Mouse (Mus musculus) left cerebral cortex, adult 9 months (tissue): ENCODE measurements around the gene Ccdc170.
"Not testable (repeated sequence)": the region's sequence is repeated elsewhere in the genome, so short reads cannot be mapped to it uniquely, and the experiment has no call there.

Experiments used
- DNase-seq, 2 experiments: peaks; one replicate each; pipeline ENCODE4 v3.0.0; 2022; ENCODE audit warnings: low spot score in 2 of 2

Gene Ccdc170

DNA sequence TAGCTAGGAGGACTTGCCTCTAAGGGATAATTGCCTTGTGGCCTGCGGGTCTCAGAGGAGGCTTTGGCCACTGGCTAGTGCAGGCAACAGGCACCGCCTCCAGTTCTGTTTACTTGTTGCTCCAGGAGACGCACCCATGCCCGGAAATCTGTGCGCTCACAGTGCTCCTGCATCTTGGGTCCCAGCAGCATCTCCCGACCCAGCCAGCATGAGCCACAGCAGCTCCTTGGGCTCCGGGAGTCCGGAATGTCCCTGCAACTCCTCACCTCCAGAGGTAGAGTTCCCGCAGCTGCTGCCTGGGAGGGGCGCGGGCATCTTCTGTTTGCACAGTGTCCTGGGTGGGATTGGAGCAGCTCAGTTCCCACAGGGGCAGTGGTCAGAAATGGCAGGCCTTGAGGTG lies at the start of gene Ccdc170:
Gene Ccdc170 (plus strand): TSS at position 148 of the 400 bp plus-strand sequence.
- DNase-seq, result no peak

DNA sequence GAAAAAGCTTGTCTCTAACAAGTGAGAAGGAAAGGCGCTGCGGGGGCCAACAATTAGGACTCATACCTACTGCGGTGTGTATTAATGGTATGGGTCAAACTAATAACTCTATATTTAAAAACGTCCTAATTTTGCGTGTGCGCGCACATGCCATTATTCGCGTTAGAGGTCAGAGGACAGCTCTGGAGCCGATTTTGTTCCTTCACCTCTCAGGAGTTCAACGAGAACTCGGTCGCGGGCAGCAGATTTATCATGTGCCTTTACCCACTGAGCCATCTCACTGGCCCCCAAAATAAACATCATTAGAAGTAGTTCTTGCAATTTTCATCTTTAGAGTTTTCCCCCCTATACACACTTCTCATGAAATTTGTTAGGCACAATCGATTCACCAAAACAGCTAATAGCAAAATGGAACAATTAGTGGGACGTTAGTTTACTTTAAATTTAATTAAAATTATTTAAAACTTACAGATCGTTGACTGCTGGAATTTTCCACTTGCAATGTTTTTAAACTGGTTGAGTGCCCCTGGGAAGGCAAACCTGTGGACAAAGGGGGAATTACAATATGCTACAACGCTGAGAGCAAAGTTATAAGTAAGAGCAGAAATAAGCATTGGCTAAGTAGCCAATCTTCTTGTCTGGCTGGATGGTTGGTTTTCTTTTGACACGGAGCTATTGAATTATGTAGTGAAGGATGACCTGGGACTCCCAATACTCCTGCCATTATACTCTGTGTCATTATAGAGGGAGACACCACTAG lies 49.1 kb upstream of the Ccdc170 start:
- DNase-seq, result no peak

DNA sequence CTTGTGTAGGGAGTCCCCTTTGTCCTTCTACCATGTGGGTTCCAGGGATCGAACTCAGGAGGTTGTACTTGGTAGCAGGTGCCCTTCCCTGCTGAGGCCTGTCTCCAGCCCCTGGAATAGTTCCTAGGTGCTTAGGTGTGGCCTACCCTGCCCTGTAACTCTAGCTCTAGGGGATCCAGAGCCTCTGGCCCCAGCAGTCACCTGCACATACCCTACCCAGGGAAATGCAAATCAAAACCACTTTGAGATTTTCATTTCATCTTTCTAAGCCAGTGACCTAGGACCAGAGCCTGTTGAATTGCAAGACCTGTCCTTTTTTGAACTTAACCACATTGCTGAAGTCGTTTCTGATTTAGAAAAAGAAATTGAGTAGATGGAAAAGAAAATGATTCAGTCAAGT lies 48.4 kb upstream of the Ccdc170 start:
- not testable (repeated sequence) for DNase-seq

- DNase-seq, result no peak
These were observed 46.9 kb upstream of the Ccdc170 start for GRCm38 (mm10) chr10:4435416-4435815.

GRCm38 (mm10) chr10:4456409-4456808 lies 25.9 kb upstream of the Ccdc170 start:
- no peak for DNase-seq

GRCm38 (mm10) chr10:4460201-4460600 lies 22.1 kb upstream of the Ccdc170 start:
- DNase-seq, result no peak

- DNase-seq, result no peak
These were observed 16.5 kb upstream of the Ccdc170 start for GRCm38 (mm10) chr10:4465799-4466198.

- no peak for DNase-seq
These were observed 12.9 kb upstream of the Ccdc170 start for GRCm38 (mm10) chr10:4469406-4469805.

- DNase-seq, result no peak
These were observed 8.7 kb upstream of the Ccdc170 start for GRCm38 (mm10) chr10:4473591-4473993.

DNA sequence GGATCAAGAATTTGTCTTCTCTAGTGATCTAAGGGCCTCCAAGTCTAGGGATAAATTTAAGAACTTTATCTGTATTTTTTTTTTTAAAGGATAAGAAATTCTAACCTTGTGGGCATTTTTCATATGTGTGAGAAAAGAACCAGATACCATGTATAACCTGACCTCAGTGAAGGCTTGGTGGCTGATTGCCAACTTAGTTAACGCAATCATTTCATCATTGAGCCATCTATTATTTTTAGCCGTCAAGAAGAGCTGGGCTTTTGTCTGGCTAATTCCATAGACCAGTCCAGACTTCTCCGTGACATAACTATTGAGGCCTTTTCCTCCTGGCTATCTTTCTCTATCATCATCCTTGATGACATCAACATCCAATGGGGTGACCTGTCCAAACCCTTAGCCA lies 6.9 kb upstream of the Ccdc170 start:
- DNase-seq, result no peak

DNA sequence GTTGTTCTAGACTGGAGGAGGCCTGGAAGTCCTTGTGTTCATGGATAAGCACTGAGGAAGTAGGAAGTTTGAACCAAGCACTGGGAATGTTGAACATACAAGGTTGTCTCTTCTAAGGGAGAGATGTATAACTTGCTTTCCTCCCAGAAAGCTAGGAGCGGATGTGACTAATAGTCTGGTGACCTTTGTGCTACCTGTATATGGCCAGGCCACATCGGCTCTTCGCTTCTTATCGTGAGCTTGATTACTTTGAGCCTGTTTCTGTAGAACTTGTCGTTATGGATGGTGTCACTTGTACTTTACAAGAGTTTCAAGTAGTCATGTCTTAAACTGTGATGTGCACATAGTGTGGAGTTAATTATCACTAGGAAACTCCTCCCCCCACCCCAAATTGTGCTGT lies 5.7 kb upstream of the Ccdc170 start:
- no peak for DNase-seq

DNA sequence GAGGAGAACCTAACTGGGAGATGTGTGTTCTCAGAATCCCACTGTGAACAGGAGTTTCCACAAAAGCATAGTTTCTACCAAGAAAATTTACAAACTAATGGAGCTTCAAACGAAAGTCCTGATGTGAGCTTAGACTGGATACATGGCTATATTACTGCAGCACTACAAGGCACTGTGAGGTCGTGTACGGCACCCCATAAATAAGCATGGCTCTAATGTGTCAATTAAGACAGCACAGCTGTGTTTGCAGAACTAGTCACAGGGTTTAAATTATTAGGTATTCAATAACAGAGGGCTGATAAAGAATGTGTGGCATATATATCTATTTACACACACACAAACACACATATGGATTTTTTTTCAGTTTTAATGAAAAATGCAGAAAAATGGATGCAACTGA lies 1.4 kb upstream of the Ccdc170 start:
- DNase-seq, result no peak

DNA sequence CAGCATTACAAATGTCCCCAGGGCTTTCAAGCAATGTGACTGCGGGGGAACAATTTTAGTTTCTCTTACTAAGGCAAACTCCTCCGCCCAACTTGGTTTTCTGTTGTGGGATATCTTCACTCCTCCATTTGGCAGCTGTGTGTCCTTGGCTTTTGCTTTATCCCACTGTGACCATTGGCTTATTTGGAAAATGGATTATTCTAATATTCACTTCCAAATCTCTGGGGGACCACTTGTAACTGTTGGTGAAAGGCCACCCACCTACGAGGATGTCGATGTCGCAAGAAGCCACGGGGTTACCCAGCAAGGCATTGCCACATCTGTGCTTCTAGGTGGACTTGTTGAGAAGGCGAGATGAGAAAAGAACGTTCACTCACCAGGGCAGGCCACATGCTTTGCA lies 607 bp upstream of the Ccdc170 start:
- DNase-seq, result no peak

DNA sequence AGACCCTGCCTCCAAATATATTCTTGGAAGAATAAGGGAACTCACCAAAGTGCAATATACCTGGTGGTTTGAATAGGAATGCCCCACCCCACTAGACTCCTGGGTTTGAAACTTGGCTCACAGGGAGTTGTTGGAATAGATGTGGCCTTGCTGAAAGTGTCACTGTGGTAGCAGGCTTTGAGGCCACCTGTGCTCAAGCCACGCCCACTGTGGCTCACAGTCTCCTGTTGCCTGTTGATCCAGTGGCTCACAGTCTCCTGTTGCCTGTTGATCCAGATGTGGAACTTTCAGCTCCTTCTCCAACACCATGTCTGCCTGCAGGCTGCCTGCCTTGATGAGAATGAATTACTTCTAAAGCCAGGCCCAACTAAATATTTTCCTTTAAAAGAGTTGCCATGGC lies 1.5 kb downstream of the Ccdc170 start:
- no peak for DNase-seq

DNA sequence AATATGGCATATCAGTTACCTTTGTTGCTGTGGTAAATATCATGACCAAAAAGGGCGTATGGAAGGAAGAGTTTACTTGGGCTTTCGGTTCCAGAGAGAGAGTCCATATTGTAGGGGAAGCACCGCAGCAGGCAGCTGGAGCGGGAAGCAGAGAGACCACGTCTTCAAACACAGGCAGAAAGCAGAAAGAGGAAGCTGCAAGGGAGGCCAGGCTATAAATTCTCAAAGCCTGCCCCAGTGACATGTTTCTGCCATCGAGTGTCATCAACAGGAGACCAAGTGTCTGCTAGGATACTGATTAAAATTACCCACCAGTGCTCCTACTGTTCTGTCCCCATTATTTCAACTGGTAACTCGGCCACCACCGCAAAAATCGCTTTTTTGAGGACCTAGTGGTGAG lies 2.7 kb downstream of the Ccdc170 start:
- DNase-seq, result no peak

DNA sequence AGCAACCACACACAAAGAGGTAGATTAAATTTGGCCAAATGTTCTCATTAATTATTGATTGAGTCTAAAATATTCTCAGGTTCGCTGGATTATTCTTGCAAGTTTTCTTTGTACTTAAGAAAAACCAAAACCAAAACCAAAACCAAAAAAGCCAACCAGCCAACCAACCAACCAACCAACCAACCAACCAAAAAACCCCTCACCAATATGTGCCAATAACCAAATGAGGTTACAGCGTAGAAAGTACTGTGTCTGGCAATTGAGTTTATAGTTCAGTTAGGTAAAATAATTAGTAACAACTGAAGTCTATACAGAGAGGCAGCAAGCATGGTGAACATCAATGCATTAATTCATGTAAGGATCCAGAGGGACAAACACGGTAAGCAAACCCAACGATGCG lies 7.6 kb downstream of the Ccdc170 start:
- DNase-seq, result no peak

GRCm38 (mm10) chr10:4491281-4491680 lies 9.0 kb downstream of the Ccdc170 start:
- DNase-seq, result no peak

GRCm38 (mm10) chr10:4492045-4492444 lies 9.7 kb downstream of the Ccdc170 start:
- no peak for DNase-seq

DNA sequence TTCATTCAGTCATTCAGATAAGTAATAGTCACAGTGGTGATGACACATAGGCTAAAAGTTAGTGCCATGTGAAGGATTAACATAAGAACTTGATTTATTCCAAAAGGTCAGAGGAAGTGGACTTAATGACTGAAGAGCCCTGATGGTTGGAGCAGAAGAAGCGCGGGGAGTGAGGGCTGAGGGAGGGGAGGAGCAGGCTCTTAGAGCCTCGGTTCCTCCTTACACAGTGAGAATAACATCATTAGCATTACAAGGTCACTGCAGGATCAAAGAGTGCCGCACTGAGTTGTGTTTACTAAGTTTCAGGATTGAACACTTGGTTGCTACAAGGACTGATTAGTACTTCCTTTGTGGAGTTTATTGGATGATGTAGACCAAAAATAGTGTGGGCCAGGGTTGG lies 10.6 kb downstream of the Ccdc170 start:
- no peak for DNase-seq

GRCm38 (mm10) chr10:4503251-4503650 lies 20.9 kb downstream of the Ccdc170 start:
- no peak for DNase-seq

GRCm38 (mm10) chr10:4512725-4513124 lies 30.4 kb downstream of the Ccdc170 start:
- DNase-seq, result no peak

GRCm38 (mm10) chr10:4517614-4518013 lies 35.3 kb downstream of the Ccdc170 start:
- DNase-seq, result no peak

DNA sequence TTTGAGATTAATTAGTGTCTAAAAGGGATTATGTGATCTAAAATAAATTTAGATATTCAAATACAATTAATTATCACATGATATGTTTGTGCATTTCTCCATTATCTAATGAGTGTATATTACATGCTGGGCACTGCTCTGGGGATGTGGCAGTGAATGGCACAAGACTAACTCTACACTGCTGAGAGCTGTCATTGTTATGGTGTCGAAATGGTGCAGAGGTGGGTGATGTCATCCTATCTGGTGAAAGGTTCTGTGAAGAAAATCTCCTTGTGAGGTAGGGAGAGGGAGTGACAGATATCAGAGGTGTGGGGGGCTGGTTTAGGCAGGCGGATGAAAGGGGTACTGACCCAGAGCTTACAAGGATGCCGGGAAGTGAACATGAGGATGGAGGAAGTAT lies 37.3 kb downstream of the Ccdc170 start:
- DNase-seq, result no peak
